Mouse (Mus musculus): ENCODE measurements at regions not wholly inside any gene's neighbourhood (a gene's known extent, or its start where the extent isn't known, plus 50 kb on each side); places are given as distances from the start of the nearest gene placed in this dataset.

- TF ChIP-seq POLR2A (IDR thresholded peaks at IDR 0.05; ENCODE audit: extremely low read depth, insufficient read depth, low read length) = no peak
- no peak for TF ChIP-seq CTCF (IDR thresholded peaks at IDR 0.05; ENCODE audit: extremely low read depth, insufficient read depth, low read length)
- no peak overlapping the region for H3K4me3 ChIP-seq (ENCODE audit: insufficient read depth, low read length)
Measured at GRCm38 (mm10) chr16:65916831-65917230, 101.8 kb downstream of the Vgll3 start.

GRCm38 (mm10) chr16:65925986-65926385 is 110.9 kb downstream of the Vgll3 start:
- Histone ChIP-seq H3K27ac (ENCODE audit: insufficient read depth, low read length) (no peak overlapping the region), H3K4me1 (ENCODE audit: control insufficient read depth, insufficient read depth, low read length) (no peaks in the 10 kb centered on the region), H3K4me3 (ENCODE audit: insufficient read depth, low read length) (no peak overlapping the region)
- TF ChIP-seq POLR2A (IDR thresholded peaks at IDR 0.05; ENCODE audit: extremely low read depth, insufficient read depth, low read length) (no peak), CTCF (IDR thresholded peaks at IDR 0.05; ENCODE audit: extremely low read depth, insufficient read depth, low read length) (no peak)

More at GRCm38 (mm10) chr16:65916831-65917230, 101.8 kb downstream of the Vgll3 start:
- Histone ChIP-seq H3K27ac (ENCODE audit: insufficient read depth, low read length) (no peak overlapping the region), H3K4me1 (ENCODE audit: control insufficient read depth, insufficient read depth, low read length) (no peaks in the 10 kb centered on the region)

GRCm38 (mm10) chr16:65963829-65964228 is 148.8 kb downstream of the Vgll3 start:
- TF ChIP-seq POLR2A (IDR thresholded peaks at IDR 0.05; ENCODE audit: extremely low read depth, insufficient read depth, low read length) (no peak), CTCF (IDR thresholded peaks at IDR 0.05; ENCODE audit: extremely low read depth, insufficient read depth, low read length) (no peak)
- H3K27ac ChIP-seq (ENCODE audit: insufficient read depth, low read length) = no peak overlapping the region
- no peak overlapping the region for H3K4me3 ChIP-seq (ENCODE audit: insufficient read depth, low read length)
- H3K4me1 ChIP-seq (ENCODE audit: control insufficient read depth, insufficient read depth, low read length) = no peaks in the 10 kb centered on the region

- H3K4me1 ChIP-seq (ENCODE audit: control insufficient read depth, insufficient read depth, low read length) = no peaks in the 10 kb centered on the region
- H3K27ac ChIP-seq (ENCODE audit: insufficient read depth, low read length) = no peak overlapping the region
- TF ChIP-seq POLR2A (IDR thresholded peaks at IDR 0.05; ENCODE audit: extremely low read depth, insufficient read depth, low read length) = no peak
- no peak for TF ChIP-seq CTCF (IDR thresholded peaks at IDR 0.05; ENCODE audit: extremely low read depth, insufficient read depth, low read length)
- no peak overlapping the region for H3K4me3 ChIP-seq (ENCODE audit: insufficient read depth, low read length)
Measured at GRCm38 (mm10) chr16:65964260-65964659, 149.2 kb downstream of the Vgll3 start.

GRCm38 (mm10) chr16:65977075-65977474 is 162.0 kb downstream of the Vgll3 start:
- Histone ChIP-seq H3K4me3 (ENCODE audit: insufficient read depth, low read length) (no peak overlapping the region), H3K4me1 (ENCODE audit: control insufficient read depth, insufficient read depth, low read length) (no peaks in the 10 kb centered on the region), H3K27ac (ENCODE audit: insufficient read depth, low read length) (no peak overlapping the region)
- TF ChIP-seq POLR2A (IDR thresholded peaks at IDR 0.05; ENCODE audit: extremely low read depth, insufficient read depth, low read length) = no peak
- no peak for TF ChIP-seq CTCF (IDR thresholded peaks at IDR 0.05; ENCODE audit: extremely low read depth, insufficient read depth, low read length)

- TF ChIP-seq POLR2A (IDR thresholded peaks at IDR 0.05; ENCODE audit: extremely low read depth, insufficient read depth, low read length) (no peak), CTCF (IDR thresholded peaks at IDR 0.05; ENCODE audit: extremely low read depth, insufficient read depth, low read length) (no peak)
- Histone ChIP-seq H3K27ac (ENCODE audit: insufficient read depth, low read length) (no peak overlapping the region), H3K4me1 (ENCODE audit: control insufficient read depth, insufficient read depth, low read length) (no peaks in the 10 kb centered on the region), H3K4me3 (ENCODE audit: insufficient read depth, low read length) (no peak overlapping the region)
Measured at GRCm38 (mm10) chr16:65987186-65987585, 172.1 kb downstream of the Vgll3 start.

GRCm38 (mm10) chr16:65999343-65999742 is 184.3 kb downstream of the Vgll3 start:
- no peak for TF ChIP-seq CTCF (IDR thresholded peaks at IDR 0.05; ENCODE audit: extremely low read depth, insufficient read depth, low read length)
- no peak for TF ChIP-seq POLR2A (IDR thresholded peaks at IDR 0.05; ENCODE audit: extremely low read depth, insufficient read depth, low read length)
- no peak overlapping the region for H3K27ac ChIP-seq (ENCODE audit: insufficient read depth, low read length)
- no peak overlapping the region for H3K4me3 ChIP-seq (ENCODE audit: insufficient read depth, low read length)
- no peaks in the 10 kb centered on the region for H3K4me1 ChIP-seq (ENCODE audit: control insufficient read depth, insufficient read depth, low read length)

- no peak for TF ChIP-seq POLR2A (IDR thresholded peaks at IDR 0.05; ENCODE audit: extremely low read depth, insufficient read depth, low read length)
- TF ChIP-seq CTCF (IDR thresholded peaks at IDR 0.05; ENCODE audit: extremely low read depth, insufficient read depth, low read length) = no peak
- H3K4me1 ChIP-seq (ENCODE audit: control insufficient read depth, insufficient read depth, low read length) = no peaks in the 10 kb centered on the region
- H3K4me3 ChIP-seq (ENCODE audit: insufficient read depth, low read length) = no peak overlapping the region
- H3K27ac ChIP-seq (ENCODE audit: insufficient read depth, low read length) = no peak overlapping the region
Measured at GRCm38 (mm10) chr16:66000728-66001273, 185.7 kb downstream of the Vgll3 start.

GRCm38 (mm10) chr16:66004689-66005088 is 189.6 kb downstream of the Vgll3 start:
- H3K27ac ChIP-seq (ENCODE audit: insufficient read depth, low read length) = no peak overlapping the region
- no peaks in the 10 kb centered on the region for H3K4me1 ChIP-seq (ENCODE audit: control insufficient read depth, insufficient read depth, low read length)
- H3K4me3 ChIP-seq (ENCODE audit: insufficient read depth, low read length) = no peak overlapping the region
- TF ChIP-seq CTCF (IDR thresholded peaks at IDR 0.05; ENCODE audit: extremely low read depth, insufficient read depth, low read length) (no peak), POLR2A (IDR thresholded peaks at IDR 0.05; ENCODE audit: extremely low read depth, insufficient read depth, low read length) (no peak)

- Histone ChIP-seq H3K4me3 (ENCODE audit: insufficient read depth, low read length) (no peak overlapping the region), H3K4me1 (ENCODE audit: control insufficient read depth, insufficient read depth, low read length) (no peaks in the 10 kb centered on the region), H3K27ac (ENCODE audit: insufficient read depth, low read length) (no peak overlapping the region)
- peak; percentile 48; the same call in 1 of the 2 replicates for TF ChIP-seq CTCF (IDR thresholded peaks at IDR 0.05; ENCODE audit: extremely low read depth, insufficient read depth, low read length)
- no peak for TF ChIP-seq POLR2A (IDR thresholded peaks at IDR 0.05; ENCODE audit: extremely low read depth, insufficient read depth, low read length)
Measured at GRCm38 (mm10) chr16:66005954-66006580, 191.0 kb downstream of the Vgll3 start.
